Mouse (Mus musculus) cortical plate, adult 2 months (tissue): ENCODE measurements around the gene Slc2a1.

ENCODE experiments used
- CTCF ChIP-seq: fragments of 200-500 bp; IDR thresholded peaks from 2 replicates; pipeline ENCODE4 v1.5.1; 2011; ENCODE audit warnings: mild to moderate bottlenecking, control low read depth, low read length; ENCODE audit not compliant: insufficient read depth; ENCODE audit errors: extremely low read depth
- POLR2A ChIP-seq: fragments of 200-500 bp; IDR thresholded peaks from 2 replicates; pipeline ENCODE4 v1.6.1; 2011; ENCODE audit warnings: mild to moderate bottlenecking, low read length, control low read depth; ENCODE audit not compliant: insufficient read depth; ENCODE audit errors: extremely low read depth

GRCm38 (mm10) chr4:119096401-119096800 is 12.1 kb upstream of the Slc2a1 start:
- TF ChIP-seq CTCF (no peak), POLR2A (no peak)
